Mouse (Mus musculus) bone marrow macrophage, adult 2 months (primary cell): ENCODE data around the gene Fntb.

Experiments used
- CTCF ChIP-seq: IDR thresholded peaks from 2 replicates; pipeline ENCODE4 v1.5.1; 2012; ENCODE audit warnings: low read depth, mild to moderate bottlenecking, low read length, moderate library complexity
- POLR2A ChIP-seq: IDR thresholded peaks from 2 replicates; pipeline ENCODE4 v1.6.1; 2012; ENCODE audit warnings: mild to moderate bottlenecking, low read depth, low read length, borderline replicate concordance

DNA sequence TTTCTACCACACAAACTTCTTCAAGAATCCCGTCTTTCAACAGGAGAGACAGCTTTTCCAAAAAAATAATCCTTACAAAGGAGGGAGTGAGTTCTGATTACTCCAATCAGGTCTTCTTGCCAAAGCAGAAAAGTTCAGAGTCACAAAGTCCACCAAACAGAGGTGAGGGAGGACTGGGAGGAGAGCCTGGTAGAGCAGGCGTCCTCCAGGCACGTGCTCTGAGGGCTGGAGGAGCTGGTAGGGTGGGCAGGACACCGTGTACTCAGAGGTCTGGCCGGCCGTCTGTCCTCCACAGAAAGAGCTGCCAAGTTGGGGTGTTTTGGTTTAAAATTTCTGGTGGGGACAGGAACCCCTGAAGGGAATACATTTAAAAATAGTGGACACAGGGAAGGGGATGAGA is 172.6 kb downstream of the Fntb start:
- TF ChIP-seq POLR2A (no peak), CTCF (no peak)
